Comparison of ENCODE assay signal across 25 mouse cellular contexts in genomic region chrX:101386222-101386621, GRCm38 (mm10). TPM values are rescaled to one million over a fixed set of nuclear protein-coding genes. Genes with fewer than 3 reads are reported as not detected.
A peak's percentile ranks its signal among the peaks of the same experiment; 100 is the strongest.
DNase-seq lines count a peak whose midpoint lies in the region; ATAC-seq and TF ChIP-seq lines count a peak whose summit lies in the region.
"Had no signal": no experiment of that assay in that cellular context is flagged by ENCODE, and none has a peak within 500 bp of the region (broad histone marks: within the 10 kb centered on the region; RNA-seq: fewer than 3 reads in every experiment).

No protein-coding gene starts in this region.

- H3K9me3 ChIP-seq in intestine, embryonic 16.5 days (ENCODE audit: control insufficient read depth, low read length): no peaks in the 10 kb centered on the region
- H3K9me3 ChIP-seq in intestine, postnatal 0 days (ENCODE audit: control insufficient read depth): no peaks in the 10 kb centered on the region
- H3K9me3 ChIP-seq in liver, embryonic 13.5 days (replicated peaks): no peaks in the 10 kb centered on the region
- no peaks in the 10 kb centered on the region for H3K9me3 ChIP-seq in liver, postnatal 0 days (ENCODE audit: low read length)
- H3K9me3 ChIP-seq: embryonic facial prominence, embryonic 13.5 days; forebrain, embryonic 13.5 days; G1E; heart, embryonic 15.5 days; hindbrain, embryonic 10.5 days had no signal

- no peaks in the 10 kb centered on the region for H3K36me3 ChIP-seq in intestine, embryonic 16.5 days (ENCODE audit: control insufficient read depth, insufficient read depth, low read length)
- H3K36me3 ChIP-seq in intestine, postnatal 0 days (ENCODE audit: control insufficient read depth, insufficient read depth): no peaks in the 10 kb centered on the region
- peaks cover 9% of the 10 kb centered on the region for H3K36me3 ChIP-seq in liver, adult 2 months (ENCODE audit: control insufficient read depth, insufficient read depth, low read length)
- no peaks in the 10 kb centered on the region for H3K36me3 ChIP-seq in liver, embryonic 13.5 days
- H3K36me3 ChIP-seq in liver, postnatal 0 days (replicated peaks; ENCODE audit: insufficient read depth, low read length): no peaks in the 10 kb centered on the region
- H3K36me3 ChIP-seq: embryonic facial prominence, embryonic 13.5 days; G1E; heart, embryonic 15.5 days; hindbrain, embryonic 10.5 days had no signal

- no peak for TF ChIP-seq POLR2A in liver, adult 2 months (IDR thresholded peaks at IDR 0.05; ENCODE audit: extremely low read depth, insufficient read depth, low read length)

- intact Hi-C loops in left cerebral cortex, postnatal 4 days (cut with DNase I): no loop called here

- peak; percentile 57 for DNase-seq in liver, adult 2 months (ENCODE audit: extremely low read depth, low read depth, low spot score)
- no peak for DNase-seq in liver, embryonic 13.5 days
- DNase-seq in liver, postnatal 0 days: no peak
- DNase-seq in left cerebral cortex, postnatal 4 days: no peak
- no peak for DNase-seq in cerebellum, postnatal 25 days
- DNase-seq: adrenal gland, adult 8-10 months; adrenal gland, postnatal 36 days; cerebellum, adult 2 months; cerebellum, postnatal 10 days; embryo, embryonic 11 days; gastrocnemius, adult 2 months; gastrocnemius, postnatal 36 days; heart, adult 18-20 months; heart, postnatal 14 days had no signal

- TF ChIP-seq CTCF in intestine, postnatal 0 days (IDR thresholded peaks at IDR 0.05; ENCODE audit: low read depth): no peak
- no peak for TF ChIP-seq CTCF in liver, adult 2 months (IDR thresholded peaks at IDR 0.05; ENCODE audit: low read depth, low read length)
- no peak for TF ChIP-seq CTCF in liver, postnatal 0 days (IDR thresholded peaks at IDR 0.05; ENCODE audit: low read depth)

- 40% methylated on average over 4 of the region's 4 CpGs for WGBS in intestine, embryonic 16.5 days
- WGBS in intestine, postnatal 0 days: 53% methylated on average over 4 of the region's 4 CpGs
- WGBS in liver, adult 2 months: 21% methylated on average over 4 of the region's 4 CpGs
- WGBS in liver, embryonic 13.5 days (ENCODE audit: insufficient replicate concordance): 31% methylated on average over 4 of the region's 4 CpGs
- WGBS in liver, postnatal 0 days (ENCODE audit: insufficient replicate concordance): 63% methylated on average over 3 of the region's 4 CpGs

- peaks cover 15% of the 10 kb centered on the region; the same call in 1 of the 2 replicates for H3K27me3 ChIP-seq in intestine, embryonic 16.5 days (replicated peaks; ENCODE audit: control insufficient read depth, insufficient read depth, low read length)
- H3K27me3 ChIP-seq in intestine, postnatal 0 days (replicated peaks; ENCODE audit: control insufficient read depth, insufficient read depth, low read length): 0 out of 2 replicates have a peak, but pooled peaks cover 3% of the 10 kb centered on the region
- no peaks in the 10 kb centered on the region for H3K27me3 ChIP-seq in liver, adult 2 months (ENCODE audit: control insufficient read depth, insufficient read depth, low read length)
- peaks cover 52% of the 10 kb centered on the region for H3K27me3 ChIP-seq in liver, embryonic 13.5 days
- peaks cover 18% of the 10 kb centered on the region; the same call in 1 of the 2 replicates for H3K27me3 ChIP-seq in liver, postnatal 0 days (ENCODE audit: insufficient read depth, low read length)

- no peak overlapping the region for H3K4me2 ChIP-seq in intestine, embryonic 16.5 days (ENCODE audit: low read depth, low read length)
- H3K4me2 ChIP-seq in intestine, postnatal 0 days (replicated peaks; ENCODE audit: low read depth): no peak overlapping the region
- no peak overlapping the region for H3K4me2 ChIP-seq in liver, embryonic 13.5 days
- no peak overlapping the region for H3K4me2 ChIP-seq in liver, postnatal 0 days (ENCODE audit: low read depth, low read length)
- H3K4me2 ChIP-seq: embryonic facial prominence, embryonic 13.5 days; forebrain, embryonic 13.5 days; heart, embryonic 11.5 days; heart, embryonic 15.5 days; hindbrain, embryonic 14.5 days had no signal

- H3K9ac ChIP-seq in intestine, embryonic 16.5 days (ENCODE audit: low read depth, low read length): no peak overlapping the region
- no peak overlapping the region for H3K9ac ChIP-seq in intestine, postnatal 0 days (ENCODE audit: low read depth, low read length)
- H3K9ac ChIP-seq in liver, adult 2 months (ENCODE audit: low read depth, low read length): no peak overlapping the region
- no peak overlapping the region for H3K9ac ChIP-seq in liver, embryonic 13.5 days
- no peak overlapping the region for H3K9ac ChIP-seq in liver, postnatal 0 days (replicated peaks)
- H3K9ac ChIP-seq: embryonic facial prominence, embryonic 13.5 days; forebrain, embryonic 13.5 days; heart, embryonic 15.5 days; hindbrain, embryonic 14.5 days had no signal

- no peak overlapping the region for H3K4me3 ChIP-seq in intestine, embryonic 16.5 days (ENCODE audit: low read length)
- no peak overlapping the region for H3K4me3 ChIP-seq in intestine, postnatal 0 days (ENCODE audit: low read depth, low read length)
- H3K4me3 ChIP-seq in liver, adult 2 months (ENCODE audit: insufficient read depth, low read depth, low read length): no peak overlapping the region
- H3K4me3 ChIP-seq in liver, embryonic 13.5 days (replicated peaks): no peak overlapping the region
- no peak overlapping the region for H3K4me3 ChIP-seq in liver, postnatal 0 days (ENCODE audit: low read depth, low read length)
- H3K4me3 ChIP-seq: embryonic facial prominence, embryonic 13.5 days; forebrain, embryonic 13.5 days; gastrocnemius, adult 2 months; heart, embryonic 15.5 days; hindbrain, embryonic 10.5 days had no signal

- no peak overlapping the region for H3K27ac ChIP-seq in intestine, embryonic 16.5 days (ENCODE audit: low read length)
- H3K27ac ChIP-seq in intestine, postnatal 0 days (ENCODE audit: low read depth, low read length): no peak overlapping the region
- peak overlapping the region; percentile 38 for H3K27ac ChIP-seq in liver, adult 2 months (replicated peaks; ENCODE audit: insufficient read depth, low read depth, low read length)
- H3K27ac ChIP-seq in liver, embryonic 13.5 days: no peak overlapping the region
- peak overlapping the region; percentile 16; the same call in 1 of the 2 replicates for H3K27ac ChIP-seq in liver, postnatal 0 days (ENCODE audit: low read depth)
- H3K27ac ChIP-seq: embryonic facial prominence, embryonic 13.5 days; forebrain, embryonic 13.5 days; gastrocnemius, adult 2 months; heart, embryonic 15.5 days; hindbrain, embryonic 10.5 days; hindbrain, embryonic 14.5 days had no signal

- H3K79me2 ChIP-seq in liver, adult 2 months (ENCODE audit: control insufficient read depth, insufficient read depth, low read length): no peaks in the 10 kb centered on the region

- no peaks in the 10 kb centered on the region for H3K4me1 ChIP-seq in intestine, embryonic 16.5 days (ENCODE audit: control insufficient read depth, insufficient read depth, low read length)
- no peaks in the 10 kb centered on the region for H3K4me1 ChIP-seq in intestine, postnatal 0 days (replicated peaks; ENCODE audit: control insufficient read depth, insufficient read depth, low read length)
- peaks cover 15% of the 10 kb centered on the region; the same call in 1 of the 2 replicates for H3K4me1 ChIP-seq in liver, adult 2 months (ENCODE audit: control insufficient read depth, insufficient read depth, low read length)
- H3K4me1 ChIP-seq in liver, embryonic 13.5 days (replicated peaks): peaks cover 6% of the 10 kb centered on the region; the same call in 1 of the 2 replicates
- no peaks in the 10 kb centered on the region for H3K4me1 ChIP-seq in liver, postnatal 0 days (ENCODE audit: insufficient read depth)
- H3K4me1 ChIP-seq: embryonic facial prominence, embryonic 13.5 days had no signal

- ATAC-seq in intestine, embryonic 16.5 days: peak; percentile 43
- no peak for ATAC-seq in intestine, postnatal 0 days
- peak; percentile 58 for ATAC-seq in liver, embryonic 13.5 days (ENCODE audit: low read depth)
- peak; percentile 76 for ATAC-seq in liver, postnatal 0 days
- no peak for ATAC-seq in monocyte, adult 5-6 weeks (replicated peaks; ENCODE audit: insufficient number of reproducible peaks, low FRiP score, low TSS enrichment, poor library complexity, severe bottlenecking)
- ATAC-seq: forebrain, embryonic 13.5 days had no signal

- no peak for TF ChIP-seq EP300 in liver, postnatal 0 days (IDR thresholded peaks at IDR 0.05; ENCODE audit: low read depth)

RNA-seq across cellular contexts. Expression of gene Gjb1, which starts 10.0 kb away (rescaled TPM):
- 119 and 154 TPM in 2 replicates for polyA plus RNA-seq in intestine, embryonic 16.5 days (2015; fragmentation: Nextera tagmentation; extraction: Ambion mirVana)
- polyA plus RNA-seq in intestine, postnatal 0 days (2015; fragmentation: Nextera tagmentation; extraction: Ambion mirVana): 105 and 119 TPM in 2 replicates
- 656 and 716 TPM in 2 replicates for total RNA-seq in liver, adult 2 months (2014; rRNA removed)
- polyA plus RNA-seq in liver, adult 2 months (2012; rRNA removed): 1,676 and 1,804 TPM in 2 replicates
- polyA plus RNA-seq in liver, embryonic 13.5 days (2015; fragmentation: Nextera tagmentation; extraction: Ambion mirVana): 50.0 and 53.6 TPM in 2 replicates
- 420 and 460 TPM in 2 replicates for polyA plus RNA-seq in liver, postnatal 0 days (2015; fragmentation: Nextera tagmentation; extraction: Ambion mirVana)
- total RNA-seq in left cerebral cortex, postnatal 4 days (2021): 1 to 10 TPM; 2.2 to 2.7 TPM
- not detected in 3 replicates for total RNA-seq in monocyte, adult 5-6 weeks (2017)
- total RNA-seq: common myeloid progenitor, adult 5-6 weeks; G1E; heart, adult 18-20 months; heart, postnatal 14 days had no signal
- polyA plus RNA-seq: embryonic facial prominence, embryonic 13.5 days; G1E; hindbrain, embryonic 10.5 days had no signal

RNA-seq across cellular contexts. Expression of gene Zmym3, which starts 34.4 kb away (rescaled TPM):
- polyA plus RNA-seq in intestine, embryonic 16.5 days (2015; fragmentation: Nextera tagmentation; extraction: Ambion mirVana): 18.5 and 19.5 TPM in 2 replicates
- 9.8 and 10.6 TPM in 2 replicates for polyA plus RNA-seq in intestine, postnatal 0 days (2015; fragmentation: Nextera tagmentation; extraction: Ambion mirVana)
- total RNA-seq in liver, adult 2 months (2014; rRNA removed): 6.8 and 8.5 TPM in 2 replicates
- polyA plus RNA-seq in liver, adult 2 months (2012; rRNA removed): 7.0 and 9.1 TPM in 2 replicates
- polyA plus RNA-seq in liver, embryonic 13.5 days (2015; fragmentation: Nextera tagmentation; extraction: Ambion mirVana): 6.8 and 7.8 TPM in 2 replicates
- polyA plus RNA-seq in liver, postnatal 0 days (2015; fragmentation: Nextera tagmentation; extraction: Ambion mirVana): 4.0 and 5.3 TPM in 2 replicates
- total RNA-seq in left cerebral cortex, postnatal 4 days (2021): 100 to 1,000 TPM; 195 to 217 TPM
- total RNA-seq in monocyte, adult 5-6 weeks (2017): 11.0 to 35.3 TPM (median 11.1 TPM) in 3 replicates

RNA-seq across cellular contexts. Expression of gene Nono, which starts 42.9 kb away (rescaled TPM):
- polyA plus RNA-seq in intestine, embryonic 16.5 days (2015; fragmentation: Nextera tagmentation; extraction: Ambion mirVana): 272 and 304 TPM in 2 replicates
- 101 and 103 TPM in 2 replicates for polyA plus RNA-seq in intestine, postnatal 0 days (2015; fragmentation: Nextera tagmentation; extraction: Ambion mirVana)
- total RNA-seq in liver, adult 2 months (2014; rRNA removed): 76.9 and 83.3 TPM in 2 replicates
- 36.5 and 38.4 TPM in 2 replicates for polyA plus RNA-seq in liver, adult 2 months (2012; rRNA removed)
- 138 and 169 TPM in 2 replicates for polyA plus RNA-seq in liver, embryonic 13.5 days (2015; fragmentation: Nextera tagmentation; extraction: Ambion mirVana)
- 59.7 and 61.7 TPM in 2 replicates for polyA plus RNA-seq in liver, postnatal 0 days (2015; fragmentation: Nextera tagmentation; extraction: Ambion mirVana)
- 100 to 1,000 TPM; 236 to 271 TPM for total RNA-seq in left cerebral cortex, postnatal 4 days (2021)
- 308 to 348 TPM (median 324 TPM) in 3 replicates for total RNA-seq in monocyte, adult 5-6 weeks (2017)

Comparison
In these comparisons a context has a peak if more than half of its experiments do, and no peak if none do; other contexts are left out.
1. ATAC-seq: peak in intestine, embryonic 16.5 days (single experiment), liver, embryonic 13.5 days (single experiment) and liver, postnatal 0 days (single experiment); none in intestine, postnatal 0 days (single experiment) and monocyte, adult 5-6 weeks (single experiment).
2. H3K27ac ChIP-seq: peak in liver, adult 2 months (single experiment) and liver, postnatal 0 days (single experiment); none in intestine, embryonic 16.5 days (single experiment), intestine, postnatal 0 days (single experiment) and liver, embryonic 13.5 days (single experiment).